Mouse (Mus musculus): ENCODE data around the gene Adm. TPM values are rescaled to one million over a fixed set of nuclear protein-coding genes. Genes with fewer than 3 reads are reported as not detected.
"Not testable (repeated sequence)": the region's sequence is repeated elsewhere in the genome, so short reads cannot be mapped to it uniquely, and the experiment has no call there.

Adm gene
- total RNA-seq (2021): 10 to 100 TPM in 1 of 2 experiments, 1 to 10 TPM in 1; 9.8 to 15.5 TPM
- long read RNA-seq, experiment 1, transcript Adm-201 (4 exons, 1,390 nt): major isoform, 28 of 29 reads
- long read RNA-seq, experiment 1, partial matches to known transcripts: 1 of 29 reads
- long read RNA-seq, experiment 1, other reads (novel, unspliced or antisense): 0 of 29 reads
- long read RNA-seq, experiment 2, transcript Adm-201 (4 exons, 1,390 nt): major isoform, 22 of 22 reads
- long read RNA-seq, experiment 2, partial matches to known transcripts: 0 of 22 reads
- long read RNA-seq, experiment 2, other reads (novel, unspliced or antisense): 0 of 22 reads

GRCm38 (mm10) chr7:110627486-110628272 is at the start of gene Adm:
Gene Adm (plus strand): TSS chr7:110627661.
- peak; percentile 87 to 88 for DNase-seq
- intact Hi-C loops (cut with DNase I): loop anchor here (2.0 to 5.0 kb wide), 3 partner anchors 13 to 195 kb away; partner anchors contain the start of gene Sbf2

- intact Hi-C loops (cut with DNase I): loop anchor here (5.0 kb wide), 1 partner anchor 44 kb away; the partner anchor contains the start of gene Adm
Measured at GRCm38 (mm10) chr7:110583705-110584104, 43.8 kb upstream of the Adm start.

GRCm38 (mm10) chr7:110584159-110584558 is 43.3 kb upstream of the Adm start:
- no peak for DNase-seq
- intact Hi-C loops (cut with DNase I): loop anchor here (5.0 kb wide), 1 partner anchor 43 kb away; the partner anchor contains the start of gene Adm

More at GRCm38 (mm10) chr7:110583705-110584104, 43.8 kb upstream of the Adm start:
- no peak for DNase-seq

- no peak for DNase-seq
- intact Hi-C loops (cut with DNase I): no loop called here
Measured at GRCm38 (mm10) chr7:110585250-110585649, 42.2 kb upstream of the Adm start.

- intact Hi-C loops (cut with DNase I): no loop called here
- DNase-seq: no peak
Measured at GRCm38 (mm10) chr7:110587721-110588120, 39.7 kb upstream of the Adm start.

GRCm38 (mm10) chr7:110593991-110594390 is 33.5 kb upstream of the Adm start:
- intact Hi-C loops (cut with DNase I): not testable (repeated sequence)

GRCm38 (mm10) chr7:110597141-110597540 is 30.3 kb upstream of the Adm start:
- no peak for DNase-seq
- intact Hi-C loops (cut with DNase I): no loop called here

More at GRCm38 (mm10) chr7:110593991-110594390, 33.5 kb upstream of the Adm start:
- not testable (repeated sequence) for DNase-seq

- no peak for DNase-seq
- intact Hi-C loops (cut with DNase I): no loop called here
Measured at GRCm38 (mm10) chr7:110605476-110605875, 22.0 kb upstream of the Adm start.

GRCm38 (mm10) chr7:110606906-110607305 is 20.6 kb upstream of the Adm start:
- intact Hi-C loops (cut with DNase I): no loop called here
- no peak for DNase-seq

GRCm38 (mm10) chr7:110613381-110614132 is 13.9 kb upstream of the Adm start:
- peak in 1 of 2 experiments; percentile 27 for DNase-seq
- intact Hi-C loops (cut with DNase I): loop anchor here (2.0 kb wide), 1 partner anchor 15 kb away; no protein-coding TSS in a partner anchor

- intact Hi-C loops (cut with DNase I): loop anchor here (2.0 kb wide), 1 partner anchor 14 kb away; no protein-coding TSS in a partner anchor
- DNase-seq: peak; percentile 85 to 86
Measured at GRCm38 (mm10) chr7:110614133-110615063, 13.1 kb upstream of the Adm start, which contains the start of gene Sbf2. Gene Sbf2 (minus strand): TSS chr7:110614922.

- intact Hi-C loops (cut with DNase I): loop anchor here (2.0 kb wide), 1 partner anchor 14 kb away; no protein-coding TSS in a partner anchor
Measured at GRCm38 (mm10) chr7:110615151-110615631, 12.3 kb upstream of the Adm start.

GRCm38 (mm10) chr7:110615792-110616191 is 11.7 kb upstream of the Adm start:
- DNase-seq: no peak
- intact Hi-C loops (cut with DNase I): loop anchor here (2.0 kb wide), 1 partner anchor 13 kb away; no protein-coding TSS in a partner anchor

More at GRCm38 (mm10) chr7:110615151-110615631, 12.3 kb upstream of the Adm start:
- peak; percentile 66 for DNase-seq

- DNase-seq: peak; percentile 34 to 43
- intact Hi-C loops (cut with DNase I): no loop called here
Measured at GRCm38 (mm10) chr7:110619086-110619611, 8.3 kb upstream of the Adm start.

GRCm38 (mm10) chr7:110624067-110624466 is 3.4 kb upstream of the Adm start:
- intact Hi-C loops (cut with DNase I): no loop called here
- DNase-seq: no peak

- intact Hi-C loops (cut with DNase I): loop anchor here (5.0 kb wide), 1 partner anchor 43 kb away; no protein-coding TSS in a partner anchor
- peak; percentile 28 to 40 for DNase-seq
Measured at GRCm38 (mm10) chr7:110624961-110625360, 2.5 kb upstream of the Adm start.

- no peak for DNase-seq
- intact Hi-C loops (cut with DNase I): loop anchor here (5.0 kb wide), 1 partner anchor 43 kb away; no protein-coding TSS in a partner anchor
Measured at GRCm38 (mm10) chr7:110625489-110625888, 2.0 kb upstream of the Adm start.

All from heart, postnatal 14 days (tissue).